Mouse (Mus musculus) urinary bladder, postnatal 10 days (tissue): Measurements from ENCODE around the gene Tnfaip1.
"Not testable (repeated sequence)": the region's sequence is repeated elsewhere in the genome, so short reads cannot be mapped to it uniquely, and the experiment has no call there.

Source experiments
- DNase-seq: peaks from one replicate; pipeline ENCODE4 v3.0.0; 2022; ENCODE audit warnings: low spot score

Gene Tnfaip1

GRCm38 (mm10) chr11:78536690-78537084 lies 555 bp upstream of the Tnfaip1 start:
- DNase-seq: no peak

GRCm38 (mm10) chr11:78535376-78536079 lies 604 bp downstream of the Tnfaip1 start:
- no peak for DNase-seq

- no peak for DNase-seq
These were observed 1.6 kb downstream of the Tnfaip1 start for GRCm38 (mm10) chr11:78534516-78534915.

GRCm38 (mm10) chr11:78531515-78531914 lies 4.6 kb downstream of the Tnfaip1 start:
- DNase-seq: not testable (repeated sequence)

GRCm38 (mm10) chr11:78531046-78531445 lies 5.1 kb downstream of the Tnfaip1 start:
- no peak for DNase-seq

GRCm38 (mm10) chr11:78530001-78530400 lies 6.1 kb downstream of the Tnfaip1 start:
- DNase-seq: no peak

- DNase-seq: no peak
These were observed 7.4 kb downstream of the Tnfaip1 start for GRCm38 (mm10) chr11:78528714-78529113.

GRCm38 (mm10) chr11:78524838-78525237 lies 11.3 kb downstream of the Tnfaip1 start:
- DNase-seq: no peak

GRCm38 (mm10) chr11:78523241-78523955 lies 12.7 kb downstream of the Tnfaip1 start:
- no peak for DNase-seq

- no peak for DNase-seq
These were observed 13.6 kb downstream of the Tnfaip1 start for GRCm38 (mm10) chr11:78522481-78522997.

- no peak for DNase-seq
These were observed 14.3 kb downstream of the Tnfaip1 start for GRCm38 (mm10) chr11:78521880-78522279.

GRCm38 (mm10) chr11:78518931-78519330 lies 17.2 kb downstream of the Tnfaip1 start:
- no peak for DNase-seq

- no peak for DNase-seq
These were observed 20.4 kb downstream of the Tnfaip1 start for GRCm38 (mm10) chr11:78515549-78516325.

GRCm38 (mm10) chr11:78513106-78513790 lies 22.9 kb downstream of the Tnfaip1 start:
- DNase-seq: no peak

- DNase-seq: peak; percentile 51
These were observed 23.8 kb downstream of the Tnfaip1 start, which contains the start of the genes Tmem199 and Poldip2 for GRCm38 (mm10) chr11:78512025-78512957. TSS of gene Tmem199 (minus strand) at chr11:78512172. TSS of gene Poldip2 (plus strand) at chr11:78512193.

GRCm38 (mm10) chr11:78509148-78509547 lies 27.0 kb downstream of the Tnfaip1 start:
- DNase-seq: no peak

GRCm38 (mm10) chr11:78505430-78505829 lies 30.7 kb downstream of the Tnfaip1 start:
- DNase-seq: no peak

- no peak for DNase-seq
These were observed 33.1 kb downstream of the Tnfaip1 start, which contains the start of gene Sebox for GRCm38 (mm10) chr11:78502909-78503650. TSS of gene Sebox (plus strand) at chr11:78503447.

- no peak for DNase-seq
These were observed 34.6 kb downstream of the Tnfaip1 start for GRCm38 (mm10) chr11:78501529-78501928.
